Mouse (Mus musculus) C2C12 (cell line): ENCODE measurements around the gene Nrxn1. TPM values are rescaled to one million over a fixed set of nuclear protein-coding genes. Genes with fewer than 3 reads are reported as not detected.

Source experiments
- H3K27me3 ChIP-seq: one replicate; pipeline ENCODE4 v1.6.1; 2011; ENCODE audit not compliant: control insufficient read depth, insufficient read depth, insufficient read length
- H3K36me3 ChIP-seq: one replicate; pipeline ENCODE4 v1.6.1; 2011; ENCODE audit not compliant: control insufficient read depth, insufficient read depth
- H3K4me3 ChIP-seq: one replicate; pipeline ENCODE4 v1.5.1; 2011; ENCODE audit warnings: mild to moderate bottlenecking, control low read depth; ENCODE audit not compliant: poor library complexity, insufficient read depth, severe bottlenecking
- H3K79me2 ChIP-seq: one replicate; pipeline ENCODE4 v1.6.1; 2011; ENCODE audit not compliant: control insufficient read depth, insufficient read depth
- H3K79me3 ChIP-seq: one replicate; pipeline ENCODE4 v1.6.1; 2011; ENCODE audit warnings: low read depth, control low read depth
- H3ac ChIP-seq: one replicate; pipeline ENCODE3; 2011; ENCODE audit warnings: low read depth; ENCODE audit not compliant: control insufficient read depth, insufficient read length
- CEBPB ChIP-seq: IDR thresholded peaks from one replicate; pipeline ENCODE4 v1.6.1; 2011; ENCODE audit warnings: low read depth, mild to moderate bottlenecking, control low read depth, moderate library complexity
- CTCF ChIP-seq: IDR thresholded peaks from one replicate; pipeline ENCODE4 v1.5.1; 2011; ENCODE audit not compliant: control insufficient read depth, insufficient read depth, insufficient read length
- FOSL1 ChIP-seq: IDR thresholded peaks from one replicate; pipeline ENCODE4 v1.8.0; 2011; ENCODE audit warnings: mild to moderate bottlenecking, low read length; ENCODE audit not compliant: poor library complexity, insufficient read depth, severe bottlenecking
- MAX ChIP-seq: IDR thresholded peaks from one replicate; pipeline ENCODE4 v1.6.1; 2011; ENCODE audit warnings: mild to moderate bottlenecking, control low read depth
- MYOD1 ChIP-seq: IDR thresholded peaks from one replicate; pipeline ENCODE4 v1.6.1; 2011; ENCODE audit warnings: low read depth; ENCODE audit not compliant: control insufficient read depth, insufficient read length
- MYOG ChIP-seq: IDR thresholded peaks from one replicate; pipeline ENCODE4 v1.6.1; 2011; ENCODE audit not compliant: control insufficient read depth, insufficient read length; ENCODE audit errors: extremely low read depth
- USF1 ChIP-seq: IDR thresholded peaks from one replicate; pipeline ENCODE4 v1.6.1; 2011; ENCODE audit warnings: low read depth, mild to moderate bottlenecking, control low read depth, moderate library complexity
- long read RNA-seq, 2 experiments: library from polyadenylated mRNA; unstranded; transcript quantifications; one replicate each; pipeline ENCODE4 v2.0.0; 2019 to 2020
- polyA plus RNA-seq: library from polyadenylated mRNA; unstranded; fragments of >200 nt; fragmentation: generic; extraction: Trizol; gene quantifications from one replicate; pipeline ENCODE4 v1.2.1, GENCODE M21; 2012; ENCODE audit warnings: missing spikeins

Gene Nrxn1
- 0.22 TPM for polyA plus RNA-seq
- long read RNA-seq, experiment 1 = 0 reads
- long read RNA-seq, experiment 2 = 0 reads

GRCm38 (mm10) chr17:91093042-91093080 is at the start of gene Nrxn1:
Nrxn1 (minus strand) TSS chr17:91093071.
- H3K79me2 ChIP-seq = no peaks in the 10 kb centered on the region
- H3K4me3 ChIP-seq = no peak within 1 kb of the TSS
- TF ChIP-seq MAX (no peak), CTCF (no peak), MYOG (no peak), USF1 (no peak), FOSL1 (no peak), CEBPB (no peak), MYOD1 (no peak)
- no peak within 1 kb of the TSS for H3ac ChIP-seq
- H3K79me3 ChIP-seq = no peaks in the 10 kb centered on the region
- H3K36me3 ChIP-seq = no peaks in the 10 kb centered on the region
- H3K27me3 ChIP-seq = no peaks in the 10 kb centered on the region

- no peak for TF ChIP-seq MYOD1
- Histone ChIP-seq H3K36me3 (no peaks in the 10 kb centered on the region), H3K79me2 (no peaks in the 10 kb centered on the region), H3ac (no peak overlapping the region), H3K27me3 (no peaks in the 10 kb centered on the region), H3K4me3 (no peak overlapping the region), H3K79me3 (no peaks in the 10 kb centered on the region)
Observed at GRCm38 (mm10) chr17:91136859-91137258, 44.0 kb upstream of the Nrxn1 start.

- no peaks in the 10 kb centered on the region for H3K36me3 ChIP-seq
- no peak overlapping the region for H3K4me3 ChIP-seq
- H3K27me3 ChIP-seq = no peaks in the 10 kb centered on the region
- no peaks in the 10 kb centered on the region for H3K79me2 ChIP-seq
- H3ac ChIP-seq = no peak overlapping the region
- TF ChIP-seq CEBPB = no peak
- no peak for TF ChIP-seq FOSL1
- TF ChIP-seq MYOD1 = no peak
- no peak for TF ChIP-seq USF1
- no peak for TF ChIP-seq MYOG
- no peak for TF ChIP-seq MAX
- TF ChIP-seq CTCF = no peak
- no peaks in the 10 kb centered on the region for H3K79me3 ChIP-seq
Observed at GRCm38 (mm10) chr17:91112880-91113628, 20.2 kb upstream of the Nrxn1 start.

GRCm38 (mm10) chr17:91112085-91112484 is 19.2 kb upstream of the Nrxn1 start:
- no peak for TF ChIP-seq USF1
- no peak for TF ChIP-seq MYOG
- TF ChIP-seq MAX = no peak
- TF ChIP-seq CEBPB = no peak
- no peak for TF ChIP-seq CTCF
- no peak for TF ChIP-seq MYOD1
- TF ChIP-seq FOSL1 = no peak
- Histone ChIP-seq H3ac (no peak overlapping the region), H3K4me3 (no peak overlapping the region), H3K36me3 (no peaks in the 10 kb centered on the region), H3K27me3 (no peaks in the 10 kb centered on the region), H3K79me3 (no peaks in the 10 kb centered on the region), H3K79me2 (no peaks in the 10 kb centered on the region)

GRCm38 (mm10) chr17:91093081-91093875 is 407 bp upstream of the Nrxn1 start:
- H3ac ChIP-seq = no peak overlapping the region
- no peaks in the 10 kb centered on the region for H3K27me3 ChIP-seq
- no peaks in the 10 kb centered on the region for H3K79me3 ChIP-seq
- H3K79me2 ChIP-seq = no peaks in the 10 kb centered on the region
- H3K36me3 ChIP-seq = no peaks in the 10 kb centered on the region
- TF ChIP-seq CEBPB (no peak), MAX (no peak), FOSL1 (no peak), USF1 (no peak), MYOD1 (no peak), MYOG (no peak), CTCF (no peak)
- H3K4me3 ChIP-seq = no peak overlapping the region

GRCm38 (mm10) chr17:91092421-91093041 is 340 bp downstream of the Nrxn1 start:
- no peak overlapping the region for H3K4me3 ChIP-seq
- TF ChIP-seq CTCF = peak; percentile 61
- TF ChIP-seq MYOD1 = no peak
- no peaks in the 10 kb centered on the region for H3K27me3 ChIP-seq
- H3K79me3 ChIP-seq = no peaks in the 10 kb centered on the region
- no peaks in the 10 kb centered on the region for H3K79me2 ChIP-seq
- no peaks in the 10 kb centered on the region for H3K36me3 ChIP-seq
- no peak overlapping the region for H3ac ChIP-seq
